Mouse (Mus musculus) liver, postnatal 0 days (tissue): ENCODE results near the gene Kcna6. TPM values are rescaled to one million over a fixed set of nuclear protein-coding genes. Genes with fewer than 3 reads are reported as not detected.

Experiments
- ATAC-seq: fragments of 200-750 bp; cut with Nextera tagmentation; 2 replicates; pipeline ENCODE4 v1.8.0; 2017; ENCODE audit warnings: mild to moderate bottlenecking, moderate library complexity
- DNase-seq: peaks from one replicate; pipeline ENCODE4 v3.0.0-alpha.2; 2016
- H3K27ac ChIP-seq: fragments of 300-500 bp; sonication (generic); 2 replicates; pipeline ENCODE4 v1.5.1; 2014; ENCODE audit warnings: antibody characterized with exemption, moderate library complexity, mild to moderate bottlenecking, low read depth
- H3K27me3 ChIP-seq: fragments of 300-500 bp; sonication (generic); 2 replicates; pipeline ENCODE4 v1.6.1; 2014; ENCODE audit warnings: low read length, control low read depth, mixed read lengths; ENCODE audit not compliant: insufficient read depth
- H3K36me3 ChIP-seq: fragments of 300-500 bp; sonication (generic); replicated peaks from 2 replicates; pipeline ENCODE4 v1.6.1; 2014; ENCODE audit warnings: mild to moderate bottlenecking, control low read depth, low read length, moderate library complexity, mixed read lengths; ENCODE audit not compliant: insufficient read depth
- H3K4me1 ChIP-seq: fragments of 300-500 bp; sonication (generic); 2 replicates; pipeline ENCODE4 v1.6.1; 2014; ENCODE audit warnings: antibody characterized with exemption, mild to moderate bottlenecking, control low read depth; ENCODE audit not compliant: insufficient read depth
- H3K4me2 ChIP-seq: fragments of 300-500 bp; sonication (generic); 2 replicates; pipeline ENCODE4 v1.6.1; 2014; ENCODE audit warnings: low read depth, mild to moderate bottlenecking, low read length, moderate library complexity, mixed read lengths
- H3K4me3 ChIP-seq: fragments of 300-500 bp; sonication (generic); 2 replicates; pipeline ENCODE4 v1.5.1; 2014; ENCODE audit warnings: low read depth, low read length
- H3K9ac ChIP-seq: fragments of 300-500 bp; sonication (generic); replicated peaks from 2 replicates; pipeline ENCODE4 v1.6.1; 2014; ENCODE audit warnings: mild to moderate bottlenecking, moderate library complexity
- H3K9me3 ChIP-seq: fragments of 300-500 bp; sonication (generic); 2 replicates; pipeline ENCODE4 v1.6.1; 2016; ENCODE audit warnings: mild to moderate bottlenecking, control low read depth, low read length, mixed read lengths
- CTCF ChIP-seq: sonication (generic); IDR thresholded peaks from 2 replicates; pipeline ENCODE4 v1.5.1; 2016; ENCODE audit warnings: antibody characterized with exemption, low read depth
- EP300 ChIP-seq: IDR thresholded peaks from 2 replicates; pipeline ENCODE4 v1.6.1; 2016; ENCODE audit warnings: antibody characterized with exemption, low read depth, mild to moderate bottlenecking
- WGBS: fragments of 180-500 bp; shearing (Covaris S2); extraction: QIAGEN DNeasy Blood & Tissue Kit; methylation state at CpG from one replicate; pipeline ENCODE4 v1.1.7; 2014; ENCODE audit not compliant: insufficient replicate concordance; 5-methylcytosine and 5-hydroxymethylcytosine counted together
- polyA plus RNA-seq: library from polyadenylated mRNA; unstranded; fragments of >200 nt; fragmentation: Nextera tagmentation; extraction: Ambion mirVana; gene quantifications from 2 replicates; pipeline ENCODE4 v1.2.1, GENCODE M21; 2015

Kcna6 gene
- polyA plus RNA-seq, 1 experiment from 2014 or later: 0.05 TPM

GRCm38 (mm10) chr6:126764563-126765091 is 24.2 kb upstream of the Kcna6 start:
- H3K9me3 ChIP-seq: no peaks in the 10 kb centered on the region
- H3K27me3 ChIP-seq: no peaks in the 10 kb centered on the region
- H3K4me2 ChIP-seq: no peak overlapping the region
- WGBS: 72% methylated on average over 10 of the region's 11 CpGs
- no peaks in the 10 kb centered on the region for H3K36me3 ChIP-seq
- no peak overlapping the region for H3K27ac ChIP-seq
- ATAC-seq (no peak), DNase-seq (no peak)
- no peaks in the 10 kb centered on the region for H3K4me1 ChIP-seq
- no peak for TF ChIP-seq CTCF
- no peak for TF ChIP-seq EP300
- H3K4me3 ChIP-seq: no peak overlapping the region
- H3K9ac ChIP-seq: no peak overlapping the region

- Histone ChIP-seq H3K36me3 (no peaks in the 10 kb centered on the region), H3K9me3 (no peaks in the 10 kb centered on the region), H3K27ac (no peak overlapping the region), H3K9ac (no peak overlapping the region), H3K4me3 (no peak overlapping the region), H3K4me1 (no peaks in the 10 kb centered on the region), H3K4me2 (no peak overlapping the region), H3K27me3 (no peaks in the 10 kb centered on the region)
- no peak for ATAC-seq
- no peak for DNase-seq
- TF ChIP-seq EP300: no peak
- TF ChIP-seq CTCF: no peak
- 66% methylated on average over 4 of the region's 4 CpGs for WGBS
These were observed 20.9 kb upstream of the Kcna6 start for GRCm38 (mm10) chr6:126761362-126761761.

- H3K4me1 ChIP-seq: no peaks in the 10 kb centered on the region
- H3K9me3 ChIP-seq: no peaks in the 10 kb centered on the region
- 48% methylated on average over 8 of the region's 8 CpGs for WGBS
- no peak for ATAC-seq
- no peak for TF ChIP-seq CTCF
- TF ChIP-seq EP300: no peak
- no peaks in the 10 kb centered on the region for H3K36me3 ChIP-seq
- H3K4me2 ChIP-seq: no peak overlapping the region
- no peak overlapping the region for H3K4me3 ChIP-seq
- no peak overlapping the region for H3K9ac ChIP-seq
- 0 out of 2 replicates have a peak, but pooled peaks cover 3% of the 10 kb centered on the region for H3K27me3 ChIP-seq
- no peak for DNase-seq
- no peak overlapping the region for H3K27ac ChIP-seq
These were observed 15.4 kb upstream of the Kcna6 start for GRCm38 (mm10) chr6:126755729-126756411.

GRCm38 (mm10) chr6:126752520-126752919 is 12.0 kb upstream of the Kcna6 start:
- H3K27ac ChIP-seq: no peak overlapping the region
- H3K9me3 ChIP-seq: no peaks in the 10 kb centered on the region
- H3K36me3 ChIP-seq: no peaks in the 10 kb centered on the region
- 0 out of 2 replicates have a peak, but pooled peaks cover 3% of the 10 kb centered on the region for H3K27me3 ChIP-seq
- no peak for TF ChIP-seq CTCF
- TF ChIP-seq EP300: no peak
- ATAC-seq (no peak), DNase-seq (no peak)
- no peak overlapping the region for H3K4me3 ChIP-seq
- no peaks in the 10 kb centered on the region for H3K4me1 ChIP-seq
- WGBS: 39% methylated on average over 12 of the region's 12 CpGs
- H3K4me2 ChIP-seq: no peak overlapping the region
- no peak overlapping the region for H3K9ac ChIP-seq

GRCm38 (mm10) chr6:126745888-126746287 is 5.4 kb upstream of the Kcna6 start:
- Histone ChIP-seq H3K27me3 (peaks cover 15% of the 10 kb centered on the region; the same call in 1 of the 2 replicates), H3K9ac (no peak overlapping the region), H3K4me3 (no peak overlapping the region), H3K36me3 (no peaks in the 10 kb centered on the region), H3K9me3 (no peaks in the 10 kb centered on the region), H3K4me1 (no peaks in the 10 kb centered on the region), H3K27ac (no peak overlapping the region), H3K4me2 (no peak overlapping the region)
- WGBS: 63% methylated on average over 1 of the region's 1 CpGs
- TF ChIP-seq CTCF (no peak), EP300 (no peak)
- DNase-seq (no peak), ATAC-seq (no peak)

- no peak for ATAC-seq
- WGBS: 53% methylated on average over 3 of the region's 3 CpGs
- TF ChIP-seq CTCF (no peak), EP300 (no peak)
These were observed 2.1 kb upstream of the Kcna6 start for GRCm38 (mm10) chr6:126742610-126743009.

More at GRCm38 (mm10) chr6:126742610-126743009, 2.1 kb upstream of the Kcna6 start:
- Histone ChIP-seq H3K9ac (no peak overlapping the region), H3K36me3 (no peaks in the 10 kb centered on the region), H3K27me3 (peaks cover 43% of the 10 kb centered on the region), H3K4me3 (no peak overlapping the region), H3K4me2 (no peak overlapping the region), H3K4me1 (no peaks in the 10 kb centered on the region), H3K9me3 (no peaks in the 10 kb centered on the region), H3K27ac (no peak overlapping the region)
- no peak for DNase-seq
